Mouse (Mus musculus) cerebellum, adult 9-11 months (tissue): ENCODE measurements around the gene Ampd1.
A peak's percentile ranks its signal among the peaks of the same experiment; 100 is the strongest.

ENCODE experiments used
- DNase-seq: peaks from one replicate; pipeline ENCODE4 v3.0.0; 2022

Ampd1 gene

DNA sequence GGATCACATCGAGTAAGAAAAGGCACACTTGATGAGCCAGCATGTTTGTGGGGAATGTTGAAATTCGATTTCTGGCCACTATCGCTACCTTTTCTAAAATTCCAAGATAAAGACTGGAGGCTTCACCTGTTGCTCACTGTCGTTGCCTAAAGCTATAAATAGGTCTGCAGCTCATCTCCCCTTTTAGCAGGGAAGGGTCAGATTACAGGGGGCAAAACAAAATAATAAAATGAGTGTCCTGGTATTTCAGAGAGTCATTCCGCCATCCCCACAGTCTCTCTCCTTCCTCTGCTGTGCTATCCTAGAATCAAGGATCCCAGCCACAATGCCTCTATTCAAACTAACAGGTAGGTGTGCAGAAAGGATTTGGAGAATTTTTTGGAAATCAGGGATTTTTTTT lies at the start of gene Ampd1:
TSS of gene Ampd1 (plus strand) at position 244 of the 400 bp plus-strand sequence.
- DNase-seq: no peak

DNA sequence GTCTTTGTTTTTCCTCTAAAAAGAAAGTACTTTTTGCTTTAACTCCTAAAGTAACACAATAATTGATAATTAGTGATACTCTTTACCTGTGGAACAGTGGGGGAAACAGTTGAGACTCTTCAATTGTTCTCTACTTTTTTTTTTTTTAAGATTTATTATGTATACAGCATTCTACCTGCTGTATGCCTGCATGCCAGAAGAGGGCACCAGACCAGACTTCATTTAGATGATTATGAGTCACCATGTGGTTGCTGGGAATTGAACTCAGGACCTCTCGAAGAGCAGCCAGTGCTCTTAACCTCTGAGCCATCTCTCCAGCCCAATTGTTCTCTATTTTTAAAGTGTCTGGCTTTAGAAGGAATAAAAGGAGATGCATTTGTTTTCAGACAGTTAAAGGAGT lies 47.6 kb upstream of the Ampd1 start:
- DNase-seq: no peak

DNA sequence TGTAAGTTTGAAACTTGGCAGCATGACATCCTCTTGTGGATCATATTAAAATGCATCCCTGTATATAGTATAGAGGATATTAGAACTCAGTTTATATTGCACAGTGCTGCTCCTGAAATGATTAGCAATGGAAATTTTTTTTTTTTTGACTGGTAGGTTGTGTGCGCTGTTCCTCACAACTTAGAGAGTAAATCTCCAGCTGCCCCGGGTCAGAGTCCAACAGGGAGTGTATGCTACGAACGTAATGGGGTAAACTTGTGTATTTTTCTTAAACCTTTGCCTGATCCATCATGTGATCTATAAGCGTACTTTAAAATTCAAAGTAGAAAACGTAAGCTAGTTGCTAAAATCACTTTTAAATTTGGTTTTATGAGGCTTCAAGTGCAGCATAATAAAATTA lies 33.5 kb upstream of the Ampd1 start:
- no peak for DNase-seq

DNA sequence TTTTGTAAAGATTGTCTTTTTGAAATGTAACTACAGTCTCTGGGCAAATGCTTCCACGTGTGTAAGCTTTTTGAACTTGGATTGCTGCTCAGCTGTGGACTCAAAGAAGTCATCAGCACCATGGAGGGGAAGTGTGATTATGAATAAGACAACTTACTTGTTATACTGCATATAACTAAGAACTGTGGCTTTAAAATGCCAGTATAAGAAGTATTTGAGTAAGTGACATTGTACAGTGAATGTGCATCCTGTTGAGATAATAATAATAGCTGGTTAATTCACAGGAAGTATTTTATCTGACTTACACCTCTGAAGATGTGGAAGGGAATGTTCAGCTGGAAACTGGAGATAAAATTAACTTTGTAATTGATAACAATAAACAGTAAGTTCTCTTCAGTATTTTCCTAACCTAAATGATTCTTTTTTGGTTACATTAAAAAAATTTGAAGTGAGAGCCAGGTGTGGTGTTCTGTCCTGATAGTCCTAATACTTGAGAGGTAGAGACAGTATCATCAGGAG lies 32.9 kb upstream of the Ampd1 start:
- DNase-seq: no peak

DNA sequence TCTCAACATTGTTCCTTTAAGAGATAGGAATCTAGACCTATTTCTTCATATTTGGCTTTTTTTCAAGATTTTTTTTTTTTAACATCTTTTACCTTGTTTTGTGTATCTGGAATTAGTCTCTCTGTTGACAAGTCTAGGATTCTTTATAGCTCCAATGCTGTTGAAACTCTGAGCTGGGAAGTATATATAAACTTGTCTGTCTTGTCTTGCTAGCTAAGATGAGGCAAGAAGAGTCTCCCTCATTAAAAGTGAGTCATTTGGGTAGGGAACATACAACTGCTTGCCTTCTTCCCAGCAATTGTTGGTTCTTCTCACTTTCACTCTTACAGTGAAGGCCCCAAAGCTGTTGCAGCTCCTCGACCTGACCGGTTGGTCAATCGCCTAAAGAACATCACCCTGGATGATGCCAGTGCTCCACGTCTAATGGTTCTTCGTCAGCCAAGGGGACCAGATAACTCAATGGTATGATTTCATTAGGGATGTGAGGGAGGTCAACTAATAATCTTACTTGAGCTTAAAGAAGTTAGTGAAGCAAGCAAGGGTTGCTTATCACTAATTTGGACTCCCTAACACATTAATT lies 17.7 kb upstream of the Ampd1 start:
- no peak for DNase-seq

DNA sequence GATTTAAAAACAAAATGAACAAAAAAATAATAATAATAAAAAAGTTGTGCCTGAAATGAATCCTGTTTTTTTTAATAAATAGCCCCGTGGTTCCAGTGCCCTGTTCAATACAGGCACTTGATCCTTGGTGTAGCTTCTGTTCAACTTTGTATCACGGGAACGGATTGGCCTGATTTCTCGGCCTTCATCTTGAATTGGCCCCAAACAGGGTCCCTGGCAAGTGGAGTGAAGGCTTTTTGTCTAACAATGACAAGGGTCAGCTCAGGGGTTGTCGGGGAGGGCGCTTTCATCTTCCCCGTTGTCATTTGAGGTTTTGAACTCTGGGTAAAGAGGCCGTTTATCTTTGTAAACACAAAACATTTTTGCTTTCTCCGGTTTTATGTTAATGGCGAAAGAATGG lies 16.1 kb upstream of the Ampd1 start:
- no peak for DNase-seq

DNA sequence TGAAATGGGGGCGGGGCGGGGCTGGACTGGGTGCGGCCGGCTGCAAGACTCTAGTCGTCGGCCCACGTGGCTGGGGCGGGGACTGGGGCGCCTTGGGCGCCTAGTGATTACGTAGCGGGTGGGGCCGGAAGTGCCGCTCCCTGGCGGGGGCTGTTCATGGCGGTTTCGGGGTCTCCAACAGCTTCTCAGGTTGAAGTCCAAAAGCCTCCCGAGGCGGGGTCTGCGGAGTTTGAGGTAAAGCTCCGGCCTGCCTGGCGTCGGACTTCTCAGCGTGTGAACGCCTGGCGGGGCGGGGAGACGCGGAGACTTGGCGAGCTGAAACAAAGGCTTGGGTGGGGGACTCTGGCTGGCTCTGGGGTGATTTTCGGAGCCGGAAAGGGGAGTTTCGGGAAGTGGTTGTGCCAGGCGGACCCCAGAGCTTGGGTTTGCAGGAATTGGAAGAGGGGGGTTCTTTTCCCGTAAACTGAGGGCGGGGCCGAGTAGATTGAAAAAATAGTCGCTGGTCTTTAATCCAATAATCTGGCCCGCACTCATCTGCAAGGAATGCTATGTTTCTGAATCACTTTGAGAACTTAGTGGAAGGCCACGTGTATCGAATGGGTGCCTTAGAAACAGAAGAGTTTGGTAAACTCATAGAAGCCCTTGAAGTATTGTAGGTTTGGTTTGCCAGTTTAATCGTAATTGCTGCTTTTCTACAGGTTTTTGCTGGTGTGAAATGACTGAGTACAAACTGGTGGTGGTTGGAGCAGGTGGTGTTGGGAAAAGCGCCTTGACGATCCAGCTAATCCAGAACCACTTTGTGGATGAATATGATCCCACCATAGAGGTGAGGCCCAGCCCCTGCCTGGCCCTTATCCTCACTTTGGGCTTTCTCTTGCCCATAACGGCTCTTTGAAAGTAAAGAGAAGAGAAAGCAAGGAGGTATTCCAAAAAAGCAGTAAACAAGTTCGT lies 15.3 kb upstream of the Ampd1 start, which contains the start of gene Nras:
TSS of gene Nras (plus strand) at position 79 of the 951 bp plus-strand sequence.
- peak; percentile 86 for DNase-seq

DNA sequence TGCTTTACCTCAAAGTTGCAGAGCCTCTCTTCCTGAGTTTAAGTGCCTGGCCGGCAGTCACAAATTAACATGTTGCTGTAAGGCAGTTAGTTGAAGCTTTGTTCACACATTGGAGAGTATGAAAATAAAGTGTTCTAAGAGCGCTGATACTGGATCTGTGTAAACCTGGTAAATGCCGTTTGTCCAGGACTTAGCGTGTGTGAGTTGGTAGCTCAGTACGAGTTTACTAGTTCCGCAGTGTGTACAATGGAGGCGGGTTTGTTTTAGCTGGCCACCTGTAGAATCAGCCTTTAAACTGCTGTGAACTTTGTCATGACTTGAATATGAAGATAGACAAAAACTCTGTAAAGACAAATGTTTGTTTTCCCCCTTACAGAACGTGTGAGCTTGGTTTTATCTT lies 6.9 kb upstream of the Ampd1 start:
- DNase-seq: no peak

DNA sequence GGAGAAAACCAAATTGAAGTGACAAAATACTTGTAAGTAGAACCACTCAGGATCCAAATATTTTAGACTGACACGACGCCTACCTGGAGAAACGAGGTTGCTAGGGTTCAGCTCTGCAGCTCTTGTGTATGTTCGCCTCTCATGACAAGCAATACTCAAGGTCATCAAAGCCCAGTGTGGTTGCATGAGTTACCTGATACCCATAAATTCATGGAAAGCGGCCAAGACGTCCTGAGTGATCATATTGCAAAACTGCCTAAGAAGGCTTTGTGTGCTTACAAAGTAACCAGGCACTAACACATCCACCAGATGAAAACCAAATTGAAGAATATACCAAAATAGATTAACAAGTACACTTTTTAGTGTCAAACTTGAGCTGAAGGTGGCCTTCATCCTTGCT lies 4.8 kb upstream of the Ampd1 start:
- DNase-seq: no peak

DNA sequence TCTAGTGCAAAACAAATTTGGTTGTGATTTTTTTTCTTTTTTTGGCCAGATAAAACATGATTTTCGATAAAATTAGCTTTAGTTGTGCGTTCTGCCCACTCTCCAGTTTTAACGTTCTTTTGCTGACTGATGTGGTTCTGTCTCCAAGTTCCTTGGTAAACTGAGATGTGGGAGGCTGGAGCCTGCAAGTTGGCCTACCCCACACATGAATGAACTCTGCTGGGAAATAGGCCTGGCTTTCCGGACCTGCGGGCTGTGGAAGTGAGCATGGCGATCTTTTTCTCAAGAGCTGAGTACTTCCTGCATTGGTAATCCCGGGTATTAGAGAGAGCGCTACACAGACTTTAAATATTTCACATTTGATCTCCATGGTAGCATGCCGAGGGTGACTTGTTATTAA lies 2.1 kb downstream of the Ampd1 start:
- DNase-seq: no peak

DNA sequence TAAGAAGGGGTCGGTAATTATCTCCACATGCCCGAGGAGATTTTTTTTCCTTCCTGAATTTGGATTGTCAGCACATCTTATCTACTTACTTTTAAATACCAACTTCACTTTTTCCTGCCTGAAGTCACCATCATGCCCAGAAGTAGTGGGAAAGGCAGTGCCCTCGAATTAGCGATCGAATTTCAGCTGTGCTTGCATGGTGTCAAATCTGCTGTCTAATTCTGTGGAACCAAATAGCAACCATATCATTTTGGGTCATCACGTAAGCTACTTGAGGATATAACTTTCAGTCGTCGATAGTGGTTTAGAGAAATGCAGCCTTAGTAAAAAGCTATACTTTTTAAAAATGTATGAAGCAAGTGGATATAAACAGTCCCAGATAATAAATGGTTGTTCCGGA lies 2.7 kb downstream of the Ampd1 start:
- DNase-seq: no peak

DNA sequence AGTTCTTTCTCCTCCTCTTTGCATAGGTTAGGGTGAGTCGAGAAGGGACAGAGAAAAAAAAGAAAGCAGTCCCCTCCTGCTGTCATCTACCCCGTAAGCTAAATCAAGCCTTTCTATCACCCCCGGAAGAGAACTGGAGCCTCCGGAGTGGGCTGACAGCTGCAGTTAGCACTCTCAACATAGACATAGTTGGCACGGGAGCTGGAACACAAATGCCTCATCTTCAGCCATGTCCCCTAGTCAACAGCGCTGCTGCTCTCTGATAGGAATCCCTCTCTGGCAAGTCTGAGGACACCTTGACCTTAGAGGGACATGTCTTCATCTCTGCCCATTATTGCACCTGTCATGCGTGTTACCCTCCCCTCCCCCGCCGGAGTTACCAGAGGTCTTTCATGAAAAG lies 5.5 kb downstream of the Ampd1 start:
- no peak for DNase-seq

DNA sequence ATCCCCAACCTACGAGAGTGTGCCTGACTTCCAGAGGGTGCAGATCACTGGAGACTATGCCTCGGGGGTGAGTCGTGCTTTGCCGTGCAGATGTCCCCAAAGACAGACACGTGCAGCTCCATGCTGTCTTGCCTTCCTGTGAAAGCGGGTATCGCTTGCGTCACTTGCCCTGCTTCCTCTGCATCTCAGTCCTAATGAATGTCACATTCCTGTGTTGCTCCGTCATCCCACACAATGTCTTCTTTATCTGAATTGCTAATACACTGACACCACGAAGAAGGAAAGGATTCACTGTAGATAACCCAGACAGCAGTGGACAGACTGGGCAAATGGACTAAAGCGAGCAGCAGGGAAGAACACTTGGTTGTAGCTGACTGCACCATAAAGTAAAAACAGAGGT lies 7.2 kb downstream of the Ampd1 start:
- no peak for DNase-seq

DNA sequence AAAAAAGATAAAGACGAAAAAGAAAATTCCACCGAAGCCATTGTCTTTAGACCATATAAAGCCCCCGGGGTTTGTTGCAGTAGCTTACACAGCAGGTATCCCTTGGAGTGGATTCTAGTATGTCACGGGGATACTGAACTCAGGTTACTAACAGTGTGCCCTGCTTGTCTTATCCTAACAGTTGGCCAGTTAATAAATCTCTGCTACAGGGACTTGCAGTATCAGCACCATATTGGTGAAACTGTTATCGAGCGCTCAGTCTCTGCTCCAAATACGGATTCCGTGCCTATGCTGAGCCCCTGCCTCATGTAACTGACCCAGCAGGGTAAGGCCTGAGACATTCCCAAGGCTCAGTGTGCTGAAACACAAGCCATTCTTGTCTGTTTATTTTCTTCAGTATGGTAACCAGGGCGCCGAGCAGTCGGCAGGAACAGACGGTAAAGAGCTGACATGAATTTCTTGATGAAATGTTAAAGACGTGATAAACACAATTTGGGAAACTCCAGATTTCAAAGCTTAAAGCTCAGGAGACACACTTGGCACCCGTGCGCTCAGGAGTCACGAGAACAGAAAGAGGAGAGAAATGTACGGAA lies 8.1 kb downstream of the Ampd1 start:
- no peak for DNase-seq

DNA sequence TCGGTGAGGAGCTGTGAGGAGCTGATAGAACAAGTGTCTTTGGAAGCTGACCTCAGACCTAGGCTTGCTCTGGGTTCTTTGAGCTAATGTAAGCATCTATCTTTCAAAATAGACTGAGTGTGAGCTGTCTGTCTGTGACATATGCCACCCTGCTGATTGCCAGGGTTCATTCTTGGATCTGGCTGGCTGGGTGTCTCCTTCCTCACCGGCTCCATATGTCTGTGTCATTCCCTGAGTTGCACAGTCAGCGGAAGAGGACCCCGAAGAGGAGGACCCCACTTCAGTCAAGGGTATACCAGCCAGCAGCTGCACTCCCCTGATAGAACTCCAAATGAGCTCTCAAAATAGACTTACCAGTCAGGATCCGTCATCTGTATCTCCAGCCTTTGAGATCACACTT lies 8.9 kb downstream of the Ampd1 start:
- DNase-seq: no peak

DNA sequence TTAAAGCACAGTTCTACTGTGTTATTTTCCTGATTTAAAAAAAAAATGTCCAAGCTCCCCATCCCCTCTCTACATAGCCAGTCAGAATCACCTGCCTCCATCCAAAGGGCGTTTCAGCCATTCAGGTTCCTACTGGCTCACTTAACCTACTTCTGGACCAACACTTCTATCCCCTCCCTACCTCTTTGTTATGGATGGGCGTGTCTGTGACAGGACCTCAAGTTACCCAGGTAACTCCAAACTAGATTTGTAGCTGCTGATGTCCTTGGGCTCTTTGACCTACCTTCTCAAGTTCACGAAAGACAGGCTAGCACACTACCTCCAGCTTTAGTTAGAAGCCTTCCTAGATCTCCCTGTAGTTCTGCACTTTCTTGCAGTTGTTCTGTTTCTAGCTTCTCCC lies 12.2 kb downstream of the Ampd1 start:
- DNase-seq: no peak

DNA sequence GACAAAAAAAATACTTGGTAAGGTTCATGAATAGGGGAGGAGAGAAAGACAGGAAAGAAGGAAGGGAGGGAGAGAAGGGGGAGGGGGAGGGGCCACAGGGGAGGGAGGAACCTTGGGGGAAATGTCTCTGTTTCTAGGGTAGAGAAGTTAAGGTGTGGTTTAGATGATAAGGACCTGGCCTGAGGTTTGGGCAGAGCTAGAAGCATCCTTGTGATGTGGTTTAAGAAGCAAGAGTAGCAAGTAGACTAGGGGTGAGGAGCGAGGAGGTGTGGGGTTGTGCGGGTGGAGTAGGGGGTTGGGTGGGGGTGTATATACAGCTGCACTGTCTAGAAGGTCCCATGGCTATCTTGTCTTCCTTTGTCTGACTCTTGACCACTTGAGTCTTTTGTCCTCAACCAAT lies 17.9 kb downstream of the Ampd1 start:
- DNase-seq: no peak

DNA sequence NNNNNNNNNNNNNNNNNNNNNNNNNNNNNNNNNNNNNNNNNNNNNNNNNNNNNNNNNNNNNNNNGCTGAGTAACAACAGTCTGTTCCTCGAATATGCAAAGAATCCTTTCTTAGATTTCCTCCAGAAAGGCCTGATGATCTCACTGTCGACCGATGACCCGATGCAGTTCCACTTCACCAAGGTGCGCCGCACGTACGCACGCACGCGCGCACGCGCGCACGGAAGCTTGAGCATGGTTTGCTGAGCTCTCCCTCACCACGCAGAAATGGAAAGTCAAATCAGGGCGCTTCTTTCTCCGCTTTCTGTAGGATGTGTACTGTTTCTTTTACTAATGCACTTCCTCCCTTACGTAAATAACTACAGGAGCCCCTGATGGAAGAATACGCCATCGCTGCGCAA lies 24.8 kb downstream of the Ampd1 start:
- DNase-seq: no peak

DNA sequence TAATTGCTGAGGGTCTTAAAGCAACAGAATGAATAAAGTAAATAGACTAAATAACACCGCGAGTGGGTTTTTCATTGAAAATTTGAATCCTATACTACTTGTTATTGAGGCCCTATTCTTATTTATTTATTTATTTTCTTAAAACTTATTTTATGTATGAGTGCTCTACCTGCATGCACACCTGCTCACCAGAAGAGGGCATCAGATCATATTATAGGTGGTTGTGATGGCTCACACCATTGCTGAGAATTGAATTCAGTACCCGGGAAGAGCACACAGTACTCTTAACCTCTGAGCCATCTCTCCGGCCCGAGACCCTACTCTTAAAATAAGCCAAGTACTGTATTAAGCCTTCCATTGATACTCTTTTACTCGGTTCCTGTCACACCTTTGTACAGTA lies 25.9 kb downstream of the Ampd1 start:
- DNase-seq: no peak

DNA sequence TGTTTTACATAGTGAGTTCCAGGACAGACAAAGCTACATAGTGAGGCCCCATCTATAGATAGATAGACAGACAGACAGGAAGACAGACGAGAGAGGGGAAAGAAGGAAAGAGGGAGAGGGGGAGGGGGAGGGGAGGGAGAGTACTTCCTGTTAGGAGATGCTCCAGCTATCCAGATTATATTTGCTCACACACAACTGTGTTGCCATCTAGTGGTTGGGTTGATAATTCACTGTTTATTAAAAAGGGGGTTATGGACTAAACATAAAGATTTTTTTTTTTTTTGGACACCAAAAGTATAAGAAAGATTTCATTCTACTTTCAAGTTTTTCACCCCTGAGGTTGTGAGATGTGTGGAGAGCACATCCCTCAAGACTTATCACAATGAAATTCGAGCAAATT lies 26.9 kb downstream of the Ampd1 start:
- DNase-seq: no peak

DNA sequence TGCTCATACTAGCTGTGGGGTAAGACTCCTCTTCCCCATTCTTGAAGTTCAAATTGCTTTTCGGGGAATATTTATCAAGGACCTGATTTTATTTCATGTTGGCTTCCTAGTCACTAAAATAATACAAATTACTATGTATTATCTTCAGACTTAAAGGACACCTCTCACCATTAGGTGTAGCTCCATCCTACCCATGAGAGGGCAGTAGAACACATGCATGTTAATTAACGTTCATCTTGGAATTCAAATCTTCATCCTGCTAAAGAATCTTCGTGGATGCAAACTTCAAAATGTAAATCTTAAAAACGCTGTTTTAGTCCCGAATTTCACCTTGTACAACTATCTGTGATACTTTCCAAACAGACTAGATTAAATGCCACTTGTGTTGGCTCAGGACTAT lies 27.4 kb downstream of the Ampd1 start:
- DNase-seq: no peak

DNA sequence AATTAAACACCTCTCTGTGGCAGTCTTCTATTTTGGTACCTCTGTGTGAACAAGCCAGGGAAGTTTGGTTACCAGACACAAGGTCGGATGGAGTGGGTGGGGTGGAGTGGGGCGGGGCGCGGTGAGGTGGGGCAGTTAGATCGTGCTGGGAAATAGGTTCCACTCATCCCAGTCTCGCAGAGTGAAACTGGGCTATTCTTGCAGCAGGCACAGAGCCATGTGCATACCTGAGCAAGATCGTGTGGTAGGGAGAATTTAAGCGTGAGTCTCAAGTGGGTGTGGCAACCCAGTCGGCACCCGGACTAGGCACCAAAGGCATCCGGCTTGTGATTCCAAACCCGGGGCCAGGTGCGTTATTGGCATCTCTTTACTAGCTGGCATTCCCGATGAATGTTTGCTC lies 28.1 kb downstream of the Ampd1 start:
- DNase-seq: no peak

DNA sequence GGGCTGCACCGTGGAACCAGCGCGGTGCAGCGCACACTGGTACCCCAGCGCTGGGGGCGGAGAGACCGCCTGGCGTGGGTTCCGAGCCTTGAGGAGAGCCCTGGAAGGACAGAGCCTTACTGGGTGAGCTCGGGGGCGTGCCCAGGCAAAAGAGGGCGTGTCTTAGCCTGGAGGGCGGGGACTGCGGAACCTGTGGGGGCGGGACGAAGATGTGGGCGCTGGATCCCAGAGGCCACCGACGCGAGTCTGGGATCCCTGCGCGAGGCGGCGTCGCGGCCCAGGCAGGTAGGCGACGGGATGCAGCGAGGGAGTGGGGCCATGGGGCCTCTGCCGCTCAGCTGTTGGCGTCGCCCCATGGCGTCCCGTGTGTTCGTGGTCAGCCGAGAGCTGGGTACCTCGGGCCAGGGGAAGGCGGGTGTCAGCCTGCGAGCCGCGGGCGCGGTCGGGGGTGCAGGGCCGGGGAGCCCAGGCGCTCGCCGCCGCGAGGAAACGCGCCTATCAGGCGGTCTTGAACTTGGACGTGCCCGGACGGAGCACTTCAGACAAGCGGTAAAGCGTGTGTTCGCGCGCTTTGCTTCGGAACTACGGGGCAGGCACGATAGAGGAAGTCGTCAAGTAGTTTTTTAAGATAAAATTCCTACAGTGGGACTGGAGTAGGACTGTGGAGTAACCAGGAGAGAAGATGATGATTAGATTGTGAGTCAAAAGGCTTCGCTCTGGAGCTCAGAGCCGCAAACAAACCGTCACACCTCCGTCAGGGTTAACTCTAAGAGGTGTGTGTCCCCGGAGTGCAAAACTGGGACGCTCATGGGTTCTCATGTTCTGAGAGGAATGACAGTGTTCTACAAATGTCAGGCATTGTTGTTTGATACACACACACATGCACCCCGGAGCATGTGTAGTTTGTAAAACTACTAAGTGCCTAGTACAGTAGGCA lies 28.9 kb downstream of the Ampd1 start, which contains the start of gene Dennd2c:
TSS of gene Dennd2c (plus strand) at position 151 of the 937 bp plus-strand sequence.
- DNase-seq: peak; percentile 24
